Mouse (Mus musculus): Measurements from ENCODE around the gene Mydgf.

Mydgf gene

GRCm38 (mm10) chr17:56194765-56195164 lies 11.0 kb upstream of the Mydgf start:
- DNase-seq (ENCODE audit: extremely low spot score, low read depth, low spot score) = no peak

GRCm38 (mm10) chr17:56194357-56194756 lies 10.6 kb upstream of the Mydgf start:
- no peak for DNase-seq (ENCODE audit: extremely low spot score, low read depth, low spot score)

- no peak for DNase-seq (ENCODE audit: extremely low spot score, low read depth, low spot score)
Measured at GRCm38 (mm10) chr17:56191266-56191665, 7.5 kb upstream of the Mydgf start.

GRCm38 (mm10) chr17:56185281-56186141 lies 1.8 kb upstream of the Mydgf start:
- DNase-seq (ENCODE audit: extremely low spot score, low read depth, low spot score) = no peak

- no peak for DNase-seq (ENCODE audit: extremely low spot score, low read depth, low spot score)
Measured at GRCm38 (mm10) chr17:56182975-56183657, 604 bp downstream of the Mydgf start.

GRCm38 (mm10) chr17:56175416-56175815 lies 8.3 kb downstream of the Mydgf start:
- DNase-seq (ENCODE audit: extremely low spot score, low read depth, low spot score) = no peak

GRCm38 (mm10) chr17:56173401-56174046 lies 10.2 kb downstream of the Mydgf start:
- DNase-seq (ENCODE audit: extremely low spot score, low read depth, low spot score) = no peak

- DNase-seq (ENCODE audit: extremely low spot score, low read depth, low spot score) = no peak
Measured at GRCm38 (mm10) chr17:56171881-56172280, 11.8 kb downstream of the Mydgf start.

- no peak for DNase-seq (ENCODE audit: extremely low spot score, low read depth, low spot score)
Measured at GRCm38 (mm10) chr17:56171456-56171855, 12.3 kb downstream of the Mydgf start.

GRCm38 (mm10) chr17:56170636-56171035 lies 13.1 kb downstream of the Mydgf start:
- no peak for DNase-seq (ENCODE audit: extremely low spot score, low read depth, low spot score)

- DNase-seq (ENCODE audit: extremely low spot score, low read depth, low spot score) = no peak
Measured at GRCm38 (mm10) chr17:56169830-56170229, 13.9 kb downstream of the Mydgf start.

- DNase-seq (ENCODE audit: extremely low spot score, low read depth, low spot score) = no peak
Measured at GRCm38 (mm10) chr17:56165671-56166070, 18.0 kb downstream of the Mydgf start.

GRCm38 (mm10) chr17:56164510-56164909 lies 19.2 kb downstream of the Mydgf start:
- DNase-seq (ENCODE audit: extremely low spot score, low read depth, low spot score) = no peak

- DNase-seq (ENCODE audit: extremely low spot score, low read depth, low spot score) = no peak
Measured at GRCm38 (mm10) chr17:56163523-56164102, 20.1 kb downstream of the Mydgf start.

GRCm38 (mm10) chr17:56162231-56162774 lies 21.4 kb downstream of the Mydgf start, which contains the start of gene Tnfaip8l1:
Gene Tnfaip8l1, plus strand, starts transcription at chr17:56162477.
- peak; percentile 49 for DNase-seq (ENCODE audit: extremely low spot score, low read depth, low spot score)

- DNase-seq (ENCODE audit: extremely low spot score, low read depth, low spot score) = peak; percentile 33
Measured at GRCm38 (mm10) chr17:56159729-56160128, 24.0 kb downstream of the Mydgf start.

GRCm38 (mm10) chr17:56153643-56154042 lies 30.1 kb downstream of the Mydgf start:
- no peak for DNase-seq (ENCODE audit: extremely low spot score, low read depth, low spot score)

- DNase-seq (ENCODE audit: extremely low spot score, low read depth, low spot score) = no peak
Measured at GRCm38 (mm10) chr17:56149897-56150296, 33.8 kb downstream of the Mydgf start.

GRCm38 (mm10) chr17:56148790-56149618 lies 34.7 kb downstream of the Mydgf start:
- DNase-seq (ENCODE audit: extremely low spot score, low read depth, low spot score) = no peak

GRCm38 (mm10) chr17:56148280-56148679 lies 35.4 kb downstream of the Mydgf start:
- DNase-seq (ENCODE audit: extremely low spot score, low read depth, low spot score) = no peak

Data from hindlimb bud, embryonic 11.5 days (tissue).